Mouse (Mus musculus): ENCODE data around the gene Eif3m. TPM values are rescaled to one million over a fixed set of nuclear protein-coding genes. Genes with fewer than 3 reads are reported as not detected.
A peak's percentile ranks its signal among the peaks of the same experiment; 100 is the strongest.

Eif3m gene
- 228 and 250 TPM in 2 replicates for polyA plus RNA-seq (2016; fragmentation: Nextera tagmentation; extraction: Ambion mirVana)

DNA sequence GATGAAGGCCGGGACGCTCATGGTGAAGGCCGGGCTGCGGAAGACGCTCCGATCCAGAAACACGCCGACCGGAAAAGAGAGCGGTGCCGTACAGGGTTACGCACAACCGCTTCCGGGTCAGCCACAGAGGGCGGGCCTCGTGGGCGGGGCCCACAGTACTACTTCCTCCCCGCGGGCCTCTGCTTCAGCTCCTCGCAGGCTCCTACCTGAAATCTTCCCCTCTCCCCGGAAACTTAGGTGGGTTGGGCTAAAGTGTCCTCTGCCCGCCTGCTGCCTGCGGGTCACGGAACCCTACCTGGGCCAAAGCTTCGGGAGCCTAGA is at the start of gene Eif3m:
Gene Eif3m (minus strand): TSS at position 114 of the 321 bp plus-strand sequence.
- peak within 1 kb of the TSS; percentile 80 for H3K27ac ChIP-seq
- peak; percentile 99 for ATAC-seq
- under 1% methylated on average over 25 of the region's 25 CpGs for WGBS (ENCODE audit: insufficient replicate concordance)
- no peaks in the 10 kb centered on the region for H3K27me3 ChIP-seq (replicated peaks)
- H3K9me3 ChIP-seq (replicated peaks): no peaks in the 10 kb centered on the region
- peak within 1 kb of the TSS; percentile 94 for H3K9ac ChIP-seq
- H3K4me3 ChIP-seq: peak within 1 kb of the TSS; percentile 99
- peak within 1 kb of the TSS; percentile 82 for H3K4me2 ChIP-seq
- peaks cover 36% of the 10 kb centered on the region for H3K4me1 ChIP-seq
- H3K36me3 ChIP-seq: peaks cover 21% of the 10 kb centered on the region

GRCm38 (mm10) chr2:105062741-105063372 is 46.0 kb upstream of the Eif3m start:
- WGBS (ENCODE audit: insufficient replicate concordance): 44% methylated on average over 7 of the region's 7 CpGs
- Histone ChIP-seq H3K27ac (no peak overlapping the region), H3K9me3 (replicated peaks) (no peaks in the 10 kb centered on the region), H3K4me1 (no peaks in the 10 kb centered on the region), H3K27me3 (replicated peaks) (no peaks in the 10 kb centered on the region; the same call in 1 of the 2 replicates), H3K9ac (no peak overlapping the region), H3K36me3 (no peaks in the 10 kb centered on the region), H3K4me3 (no peak overlapping the region), H3K4me2 (no peak overlapping the region)
- ATAC-seq: no peak

GRCm38 (mm10) chr2:105058577-105059116 is 41.8 kb upstream of the Eif3m start:
- Histone ChIP-seq H3K4me1 (no peaks in the 10 kb centered on the region), H3K27me3 (replicated peaks) (no peaks in the 10 kb centered on the region; the same call in 1 of the 2 replicates), H3K9me3 (replicated peaks) (no peaks in the 10 kb centered on the region), H3K9ac (no peak overlapping the region), H3K27ac (no peak overlapping the region), H3K4me2 (no peak overlapping the region), H3K36me3 (no peaks in the 10 kb centered on the region), H3K4me3 (no peak overlapping the region)
- 0 out of 2 replicates have a peak, but pooled peaks have one; percentile 24 for ATAC-seq
- WGBS (ENCODE audit: insufficient replicate concordance): 53% methylated on average over 7 of the region's 7 CpGs

DNA sequence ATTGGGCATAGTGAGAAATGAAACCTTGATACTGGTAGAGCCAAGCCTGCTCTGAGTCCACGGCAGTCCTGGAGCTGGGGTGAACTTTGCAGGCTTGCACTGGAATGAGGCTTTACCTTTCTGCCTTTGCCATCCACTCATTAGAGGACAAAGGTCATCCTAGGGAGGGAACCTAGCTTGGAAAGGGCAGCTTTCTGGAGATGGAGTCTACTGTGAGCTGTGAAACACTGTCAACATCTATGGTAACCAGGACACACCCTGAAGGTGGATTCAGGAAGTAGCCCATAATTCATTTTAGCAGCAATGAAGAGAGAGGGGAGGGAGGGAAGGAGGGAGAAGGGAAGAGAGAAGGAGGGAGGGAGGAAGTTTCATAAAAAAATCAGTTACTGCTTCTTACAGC is 38.6 kb upstream of the Eif3m start:
- Histone ChIP-seq H3K27me3 (replicated peaks) (no peaks in the 10 kb centered on the region; the same call in 1 of the 2 replicates), H3K9ac (no peak overlapping the region), H3K4me2 (no peak overlapping the region), H3K36me3 (no peaks in the 10 kb centered on the region), H3K4me3 (no peak overlapping the region), H3K27ac (no peak overlapping the region), H3K9me3 (replicated peaks) (no peaks in the 10 kb centered on the region), H3K4me1 (no peaks in the 10 kb centered on the region)
- WGBS (ENCODE audit: insufficient replicate concordance): 48% methylated on average over 1 of the region's 1 CpGs
- no peak for ATAC-seq

GRCm38 (mm10) chr2:105048301-105048700 is 31.4 kb upstream of the Eif3m start:
- WGBS (ENCODE audit: insufficient replicate concordance): 57% methylated on average over 1 of the region's 1 CpGs
- Histone ChIP-seq H3K9me3 (replicated peaks) (no peaks in the 10 kb centered on the region), H3K4me1 (no peaks in the 10 kb centered on the region), H3K27me3 (replicated peaks) (no peaks in the 10 kb centered on the region), H3K9ac (no peak overlapping the region), H3K4me3 (no peak overlapping the region), H3K4me2 (no peak overlapping the region), H3K27ac (no peak overlapping the region), H3K36me3 (no peaks in the 10 kb centered on the region)
- no peak for ATAC-seq

- Histone ChIP-seq H3K27ac (no peak overlapping the region), H3K9me3 (replicated peaks) (no peaks in the 10 kb centered on the region), H3K4me3 (no peak overlapping the region), H3K4me2 (no peak overlapping the region), H3K36me3 (no peaks in the 10 kb centered on the region), H3K27me3 (replicated peaks) (no peaks in the 10 kb centered on the region; the same call in 1 of the 2 replicates), H3K4me1 (peaks cover 7% of the 10 kb centered on the region; the same call in 1 of the 2 replicates), H3K9ac (no peak overlapping the region)
- 60% methylated on average over 4 of the region's 4 CpGs for WGBS (ENCODE audit: insufficient replicate concordance)
- ATAC-seq: no peak
Observed at GRCm38 (mm10) chr2:105043152-105043551, 26.3 kb upstream of the Eif3m start.

- 73% methylated on average over 4 of the region's 4 CpGs for WGBS (ENCODE audit: insufficient replicate concordance)
Observed at GRCm38 (mm10) chr2:105040859-105041258, 24.0 kb upstream of the Eif3m start.

GRCm38 (mm10) chr2:105038879-105039278 is 22.0 kb upstream of the Eif3m start:
- Histone ChIP-seq H3K4me3 (no peak overlapping the region), H3K9ac (no peak overlapping the region), H3K9me3 (replicated peaks) (no peaks in the 10 kb centered on the region), H3K27ac (no peak overlapping the region), H3K4me2 (no peak overlapping the region), H3K27me3 (replicated peaks) (no peaks in the 10 kb centered on the region; the same call in 1 of the 2 replicates), H3K36me3 (no peaks in the 10 kb centered on the region), H3K4me1 (peaks cover 7% of the 10 kb centered on the region)
- ATAC-seq: peak; percentile 37; the same call in 1 of the 2 replicates
- 73% methylated on average over 5 of the region's 5 CpGs for WGBS (ENCODE audit: insufficient replicate concordance)

More at GRCm38 (mm10) chr2:105040859-105041258, 24.0 kb upstream of the Eif3m start:
- Histone ChIP-seq H3K36me3 (no peaks in the 10 kb centered on the region), H3K9me3 (replicated peaks) (no peaks in the 10 kb centered on the region), H3K27ac (no peak overlapping the region), H3K4me2 (no peak overlapping the region), H3K9ac (no peak overlapping the region), H3K4me3 (no peak overlapping the region), H3K4me1 (peaks cover 7% of the 10 kb centered on the region; the same call in 1 of the 2 replicates), H3K27me3 (replicated peaks) (no peaks in the 10 kb centered on the region; the same call in 1 of the 2 replicates)
- ATAC-seq: no peak

GRCm38 (mm10) chr2:105037956-105038569 is 21.2 kb upstream of the Eif3m start:
- Histone ChIP-seq H3K9me3 (replicated peaks) (no peaks in the 10 kb centered on the region), H3K36me3 (no peaks in the 10 kb centered on the region), H3K4me2 (no peak overlapping the region), H3K4me1 (peaks cover 7% of the 10 kb centered on the region), H3K27me3 (replicated peaks) (no peaks in the 10 kb centered on the region; the same call in 1 of the 2 replicates), H3K9ac (no peak overlapping the region), H3K4me3 (no peak overlapping the region), H3K27ac (no peak overlapping the region)
- ATAC-seq: no peak
- WGBS (ENCODE audit: insufficient replicate concordance): 65% methylated on average over 7 of the region's 7 CpGs

GRCm38 (mm10) chr2:105036401-105037070 is 19.7 kb upstream of the Eif3m start:
- Histone ChIP-seq H3K9ac (no peak overlapping the region), H3K4me3 (no peak overlapping the region), H3K27me3 (replicated peaks) (peaks cover 4% of the 10 kb centered on the region; the same call in 1 of the 2 replicates), H3K27ac (no peak overlapping the region), H3K4me2 (no peak overlapping the region), H3K4me1 (peaks cover 7% of the 10 kb centered on the region), H3K9me3 (replicated peaks) (no peaks in the 10 kb centered on the region), H3K36me3 (no peaks in the 10 kb centered on the region)
- WGBS (ENCODE audit: insufficient replicate concordance): 67% methylated on average over 11 of the region's 11 CpGs
- no peak for ATAC-seq

- Histone ChIP-seq H3K4me1 (peaks cover 7% of the 10 kb centered on the region), H3K27me3 (replicated peaks) (peaks cover 4% of the 10 kb centered on the region; the same call in 1 of the 2 replicates), H3K27ac (no peak overlapping the region), H3K36me3 (no peaks in the 10 kb centered on the region), H3K9ac (no peak overlapping the region), H3K4me2 (no peak overlapping the region), H3K9me3 (replicated peaks) (no peaks in the 10 kb centered on the region), H3K4me3 (no peak overlapping the region)
- no peak for ATAC-seq
- WGBS (ENCODE audit: insufficient replicate concordance): 68% methylated on average over 11 of the region's 11 CpGs
Observed at GRCm38 (mm10) chr2:105035985-105036384, 19.1 kb upstream of the Eif3m start.

GRCm38 (mm10) chr2:105034084-105034483 is 17.2 kb upstream of the Eif3m start:
- Histone ChIP-seq H3K4me1 (peaks cover 5% of the 10 kb centered on the region), H3K27ac (no peak overlapping the region), H3K9me3 (replicated peaks) (no peaks in the 10 kb centered on the region), H3K27me3 (replicated peaks) (peaks cover 4% of the 10 kb centered on the region; the same call in 1 of the 2 replicates), H3K36me3 (no peaks in the 10 kb centered on the region), H3K4me2 (no peak overlapping the region), H3K4me3 (no peak overlapping the region), H3K9ac (no peak overlapping the region)
- WGBS (ENCODE audit: insufficient replicate concordance): 72% methylated on average over 3 of the region's 3 CpGs
- no peak for ATAC-seq
